Mouse (Mus musculus) MEL (cell line): ENCODE results near the gene Opcml.

Experiments used
- CHD2 ChIP-seq: IDR thresholded peaks from 2 replicates; pipeline ENCODE4 v1.6.1; 2011; ENCODE audit warnings: low read length, improper control_type of control experiment
- CTCF ChIP-seq, 3 experiments: IDR thresholded peaks in 2 of 3; conservative IDR thresholded peaks in 1 of 3; 2 replicates each; pipeline ENCODE4 v1.5.1; 2011 to 2012; ENCODE audit warnings: low read length in 3 of 3, low read depth in 2 of 3, mild to moderate bottlenecking in 2 of 3, improper control_type of control experiment in 1 of 3, inconsistent platforms in 1 of 3, mixed read lengths in 1 of 3, moderate library complexity in 1 of 3; ENCODE audit not compliant: control insufficient read depth in 1 of 3, insufficient read depth in 1 of 3, poor library complexity in 1 of 3, severe bottlenecking in 1 of 3
- EP300 ChIP-seq, 2 experiments: IDR thresholded peaks; 2 replicates each; pipeline ENCODE4 v1.6.1; 2011; ENCODE audit warnings: improper control_type of control experiment in 2 of 2, low read length in 2 of 2, low read depth in 1 of 2, mild to moderate bottlenecking in 1 of 2
- MAFK ChIP-seq: IDR thresholded peaks from 2 replicates; pipeline ENCODE4 v1.6.1; 2011; ENCODE audit warnings: low read depth, mild to moderate bottlenecking, low read length, improper control_type of control experiment, borderline replicate concordance
- NRF1 ChIP-seq: IDR thresholded peaks from 2 replicates; pipeline ENCODE4 v1.6.1; 2014; ENCODE audit warnings: low read depth, mild to moderate bottlenecking, inconsistent platforms, low read length, improper control_type of control experiment, moderate library complexity; ENCODE audit not compliant: poor library complexity, insufficient read depth, severe bottlenecking
- POLR2A ChIP-seq, 2 experiments: IDR thresholded peaks; 2 replicates each; pipeline ENCODE4 v1.6.1; 2011 to 2012; ENCODE audit warnings: low read length in 2 of 2, mild to moderate bottlenecking in 2 of 2, control low read depth in 1 of 2, improper control_type of control experiment in 1 of 2, low read depth in 1 of 2, moderate library complexity in 1 of 2; ENCODE audit not compliant: control insufficient read depth in 1 of 2, insufficient read depth in 1 of 2, poor library complexity in 1 of 2
- TBP ChIP-seq: IDR thresholded peaks from 2 replicates; pipeline ENCODE4 v1.8.0; 2011; ENCODE audit warnings: low read depth, low read length, improper control_type of control experiment

DNA sequence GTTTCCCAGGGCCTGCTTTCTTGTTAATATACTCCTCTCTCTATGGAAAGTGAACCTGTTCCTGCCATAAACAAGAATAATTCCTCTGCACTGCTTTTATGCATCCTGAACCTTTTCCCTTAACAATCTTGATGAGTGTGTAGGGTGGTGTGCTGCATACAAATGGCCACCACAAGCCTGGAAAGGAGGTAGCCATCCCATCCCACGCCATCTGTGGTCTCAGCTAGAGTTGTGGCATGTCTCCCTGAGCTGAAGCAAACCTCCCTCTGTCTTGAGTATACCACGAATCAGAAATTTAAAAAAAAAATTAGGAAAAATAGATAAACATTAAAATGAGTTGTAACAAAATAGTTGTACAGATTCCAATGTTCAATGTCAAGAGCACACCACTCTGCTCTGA, 432.2 kb downstream of the Opcml start:
- TF ChIP-seq CTCF (IDR thresholded peaks at IDR 0.05 in 2 of 3, conservative IDR thresholded peaks at IDR 0.05 in 1 of 3; ENCODE audit: control insufficient read depth in 1 of 3, insufficient read depth in 1 of 3, low read depth in 2 of 3, low read length in 3 of 3, poor library complexity in 1 of 3, severe bottlenecking in 1 of 3) (no peak), MAFK (no peak), TBP (no peak), POLR2A (IDR thresholded peaks at IDR 0.05; ENCODE audit: control insufficient read depth in 1 of 2, insufficient read depth in 1 of 2, low read depth in 1 of 2, low read length in 2 of 2, poor library complexity in 1 of 2) (no peak), EP300 (IDR thresholded peaks at IDR 0.05; ENCODE audit: low read depth in 1 of 2, low read length in 2 of 2) (no peak), CHD2 (no peak), NRF1 (no peak)
